Mouse (Mus musculus) midbrain, embryonic 12.5 days (tissue): Measurements from ENCODE around the gene AU040320. TPM values are rescaled to one million over a fixed set of nuclear protein-coding genes. Genes with fewer than 3 reads are reported as not detected.

Experiments
- ATAC-seq: fragments of 200-750 bp; cut with Nextera tagmentation; 2 replicates; pipeline ENCODE4 v1.8.0; 2017; ENCODE audit warnings: low read depth, moderate TSS enrichment, moderate library complexity; ENCODE audit not compliant: low FRiP score
- H3K27ac ChIP-seq: fragments of 300-500 bp; sonication (generic); replicated peaks from 2 replicates; pipeline ENCODE4 v1.5.1; 2016; ENCODE audit warnings: mild to moderate bottlenecking
- H3K27me3 ChIP-seq: fragments of 300-500 bp; sonication (generic); 2 replicates; pipeline ENCODE4 v1.6.1; 2016; ENCODE audit warnings: mild to moderate bottlenecking
- H3K36me3 ChIP-seq: fragments of 300-500 bp; sonication (generic); 2 replicates; pipeline ENCODE4 v1.6.1; 2016
- H3K4me1 ChIP-seq: fragments of 300-500 bp; sonication (generic); 2 replicates; pipeline ENCODE4 v1.6.1; 2016
- H3K4me2 ChIP-seq: fragments of 300-500 bp; sonication (generic); replicated peaks from 2 replicates; pipeline ENCODE4 v1.6.1; 2016; ENCODE audit warnings: mild to moderate bottlenecking, moderate library complexity
- H3K4me3 ChIP-seq: fragments of 300-500 bp; sonication (generic); 2 replicates; pipeline ENCODE4 v1.5.1; 2016; ENCODE audit warnings: mild to moderate bottlenecking
- H3K9ac ChIP-seq: fragments of 300-500 bp; sonication (generic); replicated peaks from 2 replicates; pipeline ENCODE4 v1.6.1; 2016; ENCODE audit warnings: mild to moderate bottlenecking, moderate library complexity
- H3K9me3 ChIP-seq: fragments of 300-500 bp; sonication (generic); 2 replicates; pipeline ENCODE4 v1.6.1; 2016; ENCODE audit warnings: mild to moderate bottlenecking
- WGBS: fragments of 180-500 bp; shearing (Covaris S2); methylation state at CpG from one replicate; pipeline ENCODE4 v1.1.7; 2016; 5-methylcytosine and 5-hydroxymethylcytosine counted together
- polyA plus RNA-seq: library from polyadenylated mRNA; unstranded; fragments of >200 nt; fragmentation: Nextera tagmentation; extraction: Ambion mirVana; gene quantifications from 2 replicates; pipeline ENCODE4 v1.2.1, GENCODE M21; 2016

AU040320 gene
- polyA plus RNA-seq, 1 experiment from 2014 or later: 32.9 TPM

DNA sequence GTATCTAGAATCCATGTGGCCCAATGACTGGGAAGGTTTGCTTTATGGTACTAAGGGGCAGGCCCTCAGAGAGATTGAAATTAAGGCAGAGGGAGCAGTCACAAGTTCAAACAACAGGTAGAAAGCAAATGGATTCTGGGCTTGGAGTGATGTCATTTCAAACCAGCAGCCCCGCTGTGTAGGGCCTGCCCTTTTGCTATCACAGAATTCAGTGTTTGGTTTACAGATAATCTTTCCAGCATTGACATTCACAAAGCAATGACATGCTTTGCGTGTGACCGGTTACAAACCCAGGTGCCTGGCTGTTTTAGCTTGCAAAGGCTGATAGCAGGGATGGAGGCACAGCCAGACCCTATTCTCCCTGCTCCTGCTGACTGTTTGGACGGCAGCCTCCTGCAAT lies 92.3 kb downstream of the AU040320 start:
- 82% methylated on average over 4 of the region's 4 CpGs for whole genome bisulfite sequencing
- no peak overlapping the region for H3K4me3 ChIP-seq

GRCm38 (mm10) chr4:126846971-126847370 lies 93.6 kb downstream of the AU040320 start:
- Histone ChIP-seq H3K27me3 (no peaks in the 10 kb centered on the region), H3K9ac (no peak overlapping the region), H3K36me3 (peaks cover 64% of the 10 kb centered on the region), H3K27ac (no peak overlapping the region), H3K4me1 (no peaks in the 10 kb centered on the region), H3K4me2 (no peak overlapping the region), H3K4me3 (no peak overlapping the region), H3K9me3 (no peaks in the 10 kb centered on the region)
- WGBS: 67% methylated on average over 7 of the region's 7 CpGs
- no peak for ATAC-seq

More for the DNA sequence above, 92.3 kb downstream of the AU040320 start:
- no peaks in the 10 kb centered on the region for H3K9me3 ChIP-seq
- H3K9ac ChIP-seq: no peak overlapping the region
- H3K27me3 ChIP-seq: peaks cover 3% of the 10 kb centered on the region; the same call in 1 of the 2 replicates
- peaks cover 66% of the 10 kb centered on the region for H3K36me3 ChIP-seq
- ATAC-seq: no peak
- no peak overlapping the region for H3K4me2 ChIP-seq
- no peak overlapping the region for H3K27ac ChIP-seq
- H3K4me1 ChIP-seq: no peaks in the 10 kb centered on the region

DNA sequence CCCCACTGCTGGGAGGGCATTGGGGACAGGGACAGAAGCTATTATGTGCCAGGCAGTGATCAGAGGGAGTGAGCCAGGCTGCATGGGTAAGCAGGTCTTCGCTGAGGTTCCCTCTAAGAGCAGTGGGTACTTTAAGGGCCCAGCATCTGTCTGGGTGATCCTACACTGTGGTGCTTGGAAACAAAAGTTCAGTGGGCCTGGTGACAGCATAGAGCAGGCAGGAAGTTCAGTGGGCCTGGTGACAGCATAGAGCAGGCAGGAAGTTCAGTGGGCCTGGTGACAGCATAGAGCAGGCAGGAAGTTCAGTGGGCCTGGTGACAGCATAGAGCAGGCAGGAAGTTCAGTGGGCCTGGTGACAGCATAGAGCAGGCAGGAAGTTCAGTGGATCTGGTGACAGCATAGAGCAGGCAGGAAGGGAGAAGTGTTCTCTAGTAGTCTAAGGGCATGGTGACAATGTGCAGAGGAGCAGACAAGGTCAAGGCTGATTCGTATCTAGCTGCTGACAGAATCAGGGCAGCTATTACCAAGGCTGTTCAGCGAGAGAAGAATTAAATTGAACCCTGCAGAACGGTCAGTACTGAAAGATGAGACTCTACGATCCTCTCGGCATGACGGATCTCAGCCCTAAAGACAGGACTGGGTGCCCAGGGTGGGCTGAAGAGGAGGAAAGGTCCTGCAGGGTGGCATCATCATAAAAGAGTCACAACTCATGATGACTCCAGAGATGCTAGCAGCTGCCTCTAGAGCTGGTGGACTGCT lies 96.9 kb downstream of the AU040320 start:
- H3K4me3 ChIP-seq: no peak overlapping the region

GRCm38 (mm10) chr4:126850778-126851080 lies 97.4 kb downstream of the AU040320 start:
- H3K4me2 ChIP-seq: no peak overlapping the region
- peaks cover 64% of the 10 kb centered on the region for H3K36me3 ChIP-seq
- H3K27ac ChIP-seq: no peak overlapping the region
- no peaks in the 10 kb centered on the region for H3K9me3 ChIP-seq
- no peak for ATAC-seq
- H3K4me3 ChIP-seq: no peak overlapping the region
- no peaks in the 10 kb centered on the region for H3K4me1 ChIP-seq
- no peaks in the 10 kb centered on the region for H3K27me3 ChIP-seq
- WGBS: 69% methylated on average over 4 of the region's 4 CpGs
- H3K9ac ChIP-seq: no peak overlapping the region

More for the DNA sequence above, 96.9 kb downstream of the AU040320 start:
- 84% methylated on average over 7 of the region's 7 CpGs for WGBS
- H3K27me3 ChIP-seq: no peaks in the 10 kb centered on the region
- no peak overlapping the region for H3K4me2 ChIP-seq
- H3K36me3 ChIP-seq: peaks cover 64% of the 10 kb centered on the region
- ATAC-seq: no peak
- H3K4me1 ChIP-seq: no peaks in the 10 kb centered on the region
- no peaks in the 10 kb centered on the region for H3K9me3 ChIP-seq
- H3K9ac ChIP-seq: no peak overlapping the region
- H3K27ac ChIP-seq: no peak overlapping the region

DNA sequence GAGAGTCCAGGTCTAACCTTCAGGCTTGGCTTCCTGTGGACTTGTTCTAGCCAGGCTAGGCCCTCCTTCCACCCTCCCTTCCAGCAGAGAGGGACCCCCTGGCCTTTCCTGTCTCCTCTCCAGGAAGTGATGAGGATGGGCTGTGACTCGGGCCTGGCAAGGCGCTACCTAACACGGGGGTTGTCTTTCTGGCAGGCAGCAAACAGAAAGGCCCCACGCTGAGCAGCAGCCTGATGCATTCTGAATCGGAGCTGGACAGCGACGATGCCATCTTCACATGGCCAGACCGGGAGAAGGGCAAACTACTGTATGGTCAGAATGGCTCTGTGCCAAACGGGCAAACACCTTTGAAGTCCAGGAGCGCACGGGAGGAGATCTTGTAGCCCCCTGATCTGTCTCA lies 99.6 kb downstream of the AU040320 start:
- Histone ChIP-seq H3K27ac (no peak overlapping the region), H3K9me3 (no peaks in the 10 kb centered on the region), H3K27me3 (no peaks in the 10 kb centered on the region), H3K4me3 (no peak overlapping the region), H3K4me2 (no peak overlapping the region), H3K4me1 (no peaks in the 10 kb centered on the region), H3K9ac (no peak overlapping the region), H3K36me3 (peaks cover 44% of the 10 kb centered on the region)
- no peak for ATAC-seq
- 72% methylated on average over 11 of the region's 11 CpGs for WGBS

DNA sequence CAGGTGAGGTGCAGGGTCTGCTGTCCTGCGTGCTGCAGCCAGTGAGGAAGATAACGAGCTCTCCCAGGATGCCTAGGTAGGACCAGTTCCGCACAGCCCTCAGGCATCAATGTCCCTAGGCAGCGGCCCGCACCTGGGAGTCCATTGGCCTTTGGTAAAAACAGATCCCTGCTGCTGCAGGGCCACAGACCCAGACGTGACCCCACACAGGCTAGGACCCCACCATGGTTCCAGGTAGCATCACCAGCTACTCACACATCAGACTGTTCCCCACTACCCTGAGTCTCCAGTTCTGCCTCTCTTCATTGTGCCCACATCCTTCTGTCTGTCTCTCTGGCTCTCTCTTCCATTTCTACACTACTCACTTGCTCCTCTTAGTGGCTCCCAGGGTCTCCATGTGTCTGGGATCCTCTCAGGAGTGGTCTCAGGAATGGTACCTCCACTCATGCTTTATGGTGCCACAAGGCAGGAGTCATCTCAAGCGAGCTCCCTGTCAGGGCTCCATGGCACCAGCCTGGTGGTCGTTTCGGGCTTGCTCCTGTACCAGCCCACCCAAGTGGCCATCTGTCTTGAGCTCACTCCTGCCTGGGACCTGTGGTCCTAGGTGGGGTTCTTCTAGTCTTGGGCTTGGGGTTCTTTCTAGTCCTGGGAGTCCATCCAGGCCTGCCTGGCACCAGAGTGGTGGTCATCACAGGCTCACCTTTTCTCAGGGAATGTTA lies 107.1 kb downstream of the AU040320 start:
- ATAC-seq: no peak
- Histone ChIP-seq H3K36me3 (peaks cover 39% of the 10 kb centered on the region), H3K4me3 (no peak overlapping the region), H3K9me3 (no peaks in the 10 kb centered on the region), H3K9ac (no peak overlapping the region), H3K4me2 (no peak overlapping the region), H3K27ac (no peak overlapping the region), H3K4me1 (no peaks in the 10 kb centered on the region), H3K27me3 (no peaks in the 10 kb centered on the region)
- 92% methylated on average over 9 of the region's 9 CpGs for WGBS

DNA sequence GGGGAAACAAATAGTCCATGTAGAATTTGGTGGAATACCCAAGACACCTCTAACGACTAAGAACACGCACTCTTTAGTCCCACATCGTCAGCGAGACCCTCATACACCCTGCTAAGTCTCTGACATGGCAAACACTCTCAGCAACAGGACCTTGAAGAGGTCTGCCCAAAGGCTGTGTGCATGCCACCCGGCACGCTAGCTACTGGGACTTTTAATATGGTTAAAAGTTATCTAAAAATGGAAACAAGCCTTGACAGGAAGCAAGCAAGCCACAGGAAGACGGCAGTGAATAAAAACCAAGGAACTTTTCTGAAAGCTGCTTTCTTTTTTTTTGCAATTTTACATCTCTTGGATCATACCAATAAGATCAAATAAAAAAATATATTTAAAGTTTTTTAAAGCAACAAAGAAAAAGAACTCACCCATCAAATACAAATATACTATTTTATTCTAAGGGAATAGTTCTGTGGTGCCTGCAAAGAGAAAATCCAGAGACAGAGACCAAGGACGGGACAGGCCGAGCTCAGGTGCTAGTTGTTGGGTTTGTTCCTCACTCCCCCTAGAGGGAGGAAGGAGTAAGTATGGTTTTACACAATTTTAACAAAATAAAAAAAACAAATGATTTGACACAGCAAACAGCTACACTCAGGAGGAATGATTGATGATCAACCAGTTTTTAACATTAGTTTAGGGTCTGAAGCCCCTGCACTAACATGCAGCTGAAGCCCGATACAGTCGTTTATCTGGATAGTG lies 108.3 kb downstream of the AU040320 start:
- Histone ChIP-seq H3K27me3 (no peaks in the 10 kb centered on the region), H3K9me3 (no peaks in the 10 kb centered on the region), H3K4me1 (no peaks in the 10 kb centered on the region), H3K9ac (no peak overlapping the region), H3K4me3 (no peak overlapping the region), H3K4me2 (no peak overlapping the region), H3K36me3 (peaks cover 51% of the 10 kb centered on the region), H3K27ac (no peak overlapping the region)
- 83% methylated on average over 11 of the region's 11 CpGs for WGBS
- ATAC-seq: no peak

DNA sequence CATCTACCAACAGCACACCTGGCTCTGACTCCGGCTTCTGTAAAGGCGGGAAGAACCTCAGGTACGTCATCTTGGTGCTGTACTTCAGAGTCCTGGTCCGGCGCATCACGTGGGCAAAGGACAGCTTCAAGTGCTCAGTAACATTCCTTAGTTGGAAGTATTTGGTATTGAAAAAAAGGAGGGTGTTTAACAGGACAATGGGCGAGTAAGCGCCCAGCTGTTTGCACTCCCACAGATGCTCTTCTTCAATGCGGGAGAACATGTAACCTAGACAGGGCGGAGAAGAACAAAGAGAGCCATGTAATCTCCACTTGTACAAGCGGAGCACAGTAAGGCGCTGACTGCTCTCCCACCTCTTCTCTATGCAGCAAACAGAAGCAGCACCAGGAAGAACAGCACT lies 115.4 kb downstream of the AU040320 start:
- no peak for ATAC-seq
- Histone ChIP-seq H3K4me3 (no peak overlapping the region), H3K27ac (no peak overlapping the region), H3K9ac (no peak overlapping the region), H3K36me3 (peaks cover 65% of the 10 kb centered on the region), H3K4me2 (no peak overlapping the region), H3K4me1 (no peaks in the 10 kb centered on the region), H3K27me3 (no peaks in the 10 kb centered on the region), H3K9me3 (no peaks in the 10 kb centered on the region)
- WGBS: 87% methylated on average over 12 of the region's 12 CpGs

DNA sequence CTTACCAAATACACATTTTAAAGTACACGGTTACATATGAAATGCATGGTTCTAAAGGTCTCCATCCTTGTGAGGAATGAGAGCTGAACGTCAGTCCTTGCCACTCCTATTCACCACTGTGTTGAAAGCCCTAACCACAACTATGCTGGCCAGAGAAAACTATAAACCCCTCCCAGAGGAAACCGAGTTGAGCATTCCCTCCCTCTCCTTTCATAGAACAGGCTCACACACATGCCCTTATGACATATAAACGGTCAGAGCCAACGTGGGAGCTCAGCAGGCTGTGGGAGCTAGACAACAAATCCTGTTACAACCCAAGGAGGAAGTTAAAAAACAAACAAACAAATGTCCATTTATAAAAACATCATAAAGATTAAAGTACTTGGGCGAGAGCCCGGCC lies 119.4 kb downstream of the AU040320 start:
- Histone ChIP-seq H3K36me3 (peaks cover 58% of the 10 kb centered on the region), H3K27me3 (no peaks in the 10 kb centered on the region), H3K9me3 (no peaks in the 10 kb centered on the region), H3K9ac (no peak overlapping the region), H3K27ac (no peak overlapping the region), H3K4me2 (no peak overlapping the region), H3K4me1 (no peaks in the 10 kb centered on the region), H3K4me3 (no peak overlapping the region)
- 80% methylated on average over 7 of the region's 7 CpGs for WGBS
- ATAC-seq: no peak

- Histone ChIP-seq H3K27me3 (no peaks in the 10 kb centered on the region), H3K4me2 (no peak overlapping the region), H3K4me1 (no peaks in the 10 kb centered on the region), H3K27ac (no peak overlapping the region), H3K9ac (no peak overlapping the region), H3K9me3 (no peaks in the 10 kb centered on the region), H3K36me3 (peaks cover 69% of the 10 kb centered on the region), H3K4me3 (no peak overlapping the region)
- ATAC-seq: no peak
- WGBS: 89% methylated on average over 5 of the region's 5 CpGs
These were observed 126.4 kb downstream of the AU040320 start for GRCm38 (mm10) chr4:126879560-126880275.

DNA sequence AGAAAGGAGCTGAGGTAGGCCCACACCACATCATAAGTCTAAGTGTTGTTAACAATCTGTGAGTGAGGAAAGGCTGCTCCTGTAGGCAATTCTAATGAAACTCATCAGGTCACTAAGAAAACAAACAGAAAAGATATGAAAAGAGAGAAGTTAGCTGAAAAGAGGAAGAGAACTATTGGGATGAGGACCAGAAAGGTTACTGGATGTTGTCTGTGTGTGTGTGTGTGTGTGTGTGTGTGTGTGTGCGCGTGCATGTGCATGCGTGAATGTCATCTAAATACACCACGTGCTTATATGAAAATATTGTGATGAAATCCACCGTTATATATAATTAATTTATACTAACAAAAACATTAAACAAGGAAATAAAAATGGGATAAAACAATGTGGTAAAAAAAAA lies 130.3 kb downstream of the AU040320 start:
- WGBS: 95% methylated on average over 5 of the region's 5 CpGs

More for the DNA sequence above, 130.3 kb downstream of the AU040320 start:
- Histone ChIP-seq H3K9me3 (no peaks in the 10 kb centered on the region), H3K9ac (no peak overlapping the region), H3K36me3 (peaks cover 56% of the 10 kb centered on the region), H3K27ac (no peak overlapping the region), H3K4me1 (no peaks in the 10 kb centered on the region), H3K4me3 (no peak overlapping the region), H3K4me2 (no peak overlapping the region), H3K27me3 (no peaks in the 10 kb centered on the region)
- no peak for ATAC-seq
